Mouse (Mus musculus): ENCODE measurements around the gene Itpkb.

GRCm38 (mm10) chr1:180379559-180379958 lies 49.3 kb downstream of the Itpkb start:
- TF ChIP-seq CTCF (IDR thresholded peaks at IDR 0.05; ENCODE audit: low read depth, low read length) (no peak), POLR2A (IDR thresholded peaks at IDR 0.05; ENCODE audit: borderline replicate concordance, low read depth, low read length) (no peak)
